Mouse (Mus musculus): ENCODE data around the gene Grik5. TPM values are rescaled to one million over a fixed set of nuclear protein-coding genes. Genes with fewer than 3 reads are reported as not detected.

Gene Grik5
- polyA plus RNA-seq (2021), result 49.5 TPM

GRCm38 (mm10) chr7:25071979-25072715 lies at the start of gene Grik5, which contains the start of gene Zfp574:
Gene Grik5, minus strand, starts transcription at chr7:25072346.
Gene Zfp574, plus strand, starts transcription at chr7:25072567.
- DNase-seq (ENCODE audit: low read depth, low spot score), result no peak
- TF ChIP-seq CTCF (IDR thresholded peaks at IDR 0.05), result no peak

DNA sequence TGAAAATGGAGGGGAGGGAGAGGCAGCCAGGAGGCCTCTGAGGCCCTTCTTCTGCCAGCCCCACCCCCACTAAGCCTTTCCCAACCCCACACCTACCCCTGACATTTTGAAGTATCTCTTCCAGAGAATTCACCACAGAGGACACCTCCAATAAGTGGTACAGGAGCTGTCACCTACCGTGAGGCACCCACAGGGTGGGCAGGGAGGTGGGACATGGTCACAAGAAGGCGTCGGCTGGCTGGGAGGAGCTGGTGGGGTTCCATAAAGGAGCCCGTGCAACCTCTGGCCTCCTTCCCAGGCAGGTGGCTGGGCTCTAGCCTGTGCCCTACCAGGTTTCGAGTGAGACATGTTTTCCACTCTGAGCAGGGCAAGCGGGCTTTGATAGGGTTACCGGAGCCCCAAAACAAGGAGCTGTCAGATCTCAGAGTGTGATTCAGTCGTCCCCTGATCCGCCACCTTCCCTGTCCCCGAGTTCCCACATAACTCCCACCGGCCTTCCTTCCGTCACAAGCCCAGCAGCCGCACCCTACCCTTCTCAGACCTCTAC lies 49.2 kb upstream of the Grik5 start:
- ChIA-PET POLR2A (no interaction called here), CTCF (no interaction called here)
- in situ Hi-C loops (cut with MboI; ENCODE audit: low pct_unique_long_range_greater_than_20kb), result no loop called here
- ATAC-seq (no peak), DNase-seq (ENCODE audit: low read depth, low spot score) (no peak)
- peaks cover 7% of the 10 kb centered on the region for H3K27me3 ChIP-seq
- no peak for TF ChIP-seq CTCF (IDR thresholded peaks at IDR 0.05)

More at GRCm38 (mm10) chr7:25071979-25072715, at the start of gene Grik5, which contains the start of gene Zfp574:
- no peak for ATAC-seq
- in situ Hi-C loops (cut with MboI; ENCODE audit: low pct_unique_long_range_greater_than_20kb), result no loop called here
- POLR2A ChIA-PET, result no interaction called here
- no peaks in the 10 kb centered on the region for H3K27me3 ChIP-seq
- CTCF ChIA-PET, result no interaction called here

DNA sequence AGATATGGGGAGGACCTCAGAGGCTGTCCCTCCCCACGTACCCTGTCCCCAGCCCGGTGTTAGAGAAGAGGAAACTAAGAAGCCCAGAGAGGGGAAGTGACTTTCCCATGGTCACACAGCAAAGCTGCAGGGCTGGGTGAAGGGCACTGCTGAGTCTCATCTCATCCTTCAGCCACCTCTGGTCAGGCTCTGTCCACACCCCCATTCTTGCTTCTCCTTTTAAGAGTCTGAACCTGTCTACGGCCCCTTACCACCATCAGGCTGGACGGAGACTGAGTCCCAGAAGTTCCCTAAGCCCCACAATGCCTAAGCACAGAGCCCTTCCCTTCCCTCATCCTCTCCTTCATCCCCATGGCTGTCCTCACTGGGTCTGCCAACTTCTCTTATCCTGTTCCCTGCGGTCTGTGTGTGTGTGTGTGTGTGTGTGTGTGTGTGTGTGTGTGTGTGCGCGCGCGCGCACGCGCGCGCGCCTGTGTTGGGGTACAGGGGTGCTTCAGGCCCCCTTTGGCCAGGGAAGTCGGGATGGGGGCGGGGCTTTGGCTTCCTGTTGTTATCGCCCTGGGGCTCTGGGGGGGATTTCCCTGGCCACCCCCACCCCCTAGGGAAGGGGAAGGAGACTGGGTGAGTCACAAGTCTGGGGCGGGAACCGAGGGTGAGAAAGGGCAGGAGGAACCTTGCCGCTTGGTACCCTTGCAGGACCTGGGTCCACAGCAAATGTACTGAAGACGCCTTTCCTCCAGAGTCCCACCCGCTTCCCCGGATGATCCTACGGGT lies 48.1 kb upstream of the Grik5 start:
- ChIA-PET CTCF (no interaction called here), POLR2A (no interaction called here)
- no peak for ATAC-seq
- TF ChIP-seq CTCF (IDR thresholded peaks at IDR 0.05), result no peak
- no peak for DNase-seq (ENCODE audit: low read depth, low spot score)
- H3K27me3 ChIP-seq, result peaks cover 9% of the 10 kb centered on the region
- in situ Hi-C loops (cut with MboI; ENCODE audit: low pct_unique_long_range_greater_than_20kb), result no loop called here

GRCm38 (mm10) chr7:25112956-25113603 lies 40.9 kb upstream of the Grik5 start:
- in situ Hi-C loops (cut with MboI; ENCODE audit: low pct_unique_long_range_greater_than_20kb), result no loop called here
- POLR2A ChIA-PET, result no interaction called here
- CTCF ChIA-PET, result no interaction called here
- peaks cover 31% of the 10 kb centered on the region for H3K27me3 ChIP-seq
- TF ChIP-seq CTCF (IDR thresholded peaks at IDR 0.05), result no peak
- DNase-seq (ENCODE audit: low read depth, low spot score), result no peak
- ATAC-seq, result no peak

DNA sequence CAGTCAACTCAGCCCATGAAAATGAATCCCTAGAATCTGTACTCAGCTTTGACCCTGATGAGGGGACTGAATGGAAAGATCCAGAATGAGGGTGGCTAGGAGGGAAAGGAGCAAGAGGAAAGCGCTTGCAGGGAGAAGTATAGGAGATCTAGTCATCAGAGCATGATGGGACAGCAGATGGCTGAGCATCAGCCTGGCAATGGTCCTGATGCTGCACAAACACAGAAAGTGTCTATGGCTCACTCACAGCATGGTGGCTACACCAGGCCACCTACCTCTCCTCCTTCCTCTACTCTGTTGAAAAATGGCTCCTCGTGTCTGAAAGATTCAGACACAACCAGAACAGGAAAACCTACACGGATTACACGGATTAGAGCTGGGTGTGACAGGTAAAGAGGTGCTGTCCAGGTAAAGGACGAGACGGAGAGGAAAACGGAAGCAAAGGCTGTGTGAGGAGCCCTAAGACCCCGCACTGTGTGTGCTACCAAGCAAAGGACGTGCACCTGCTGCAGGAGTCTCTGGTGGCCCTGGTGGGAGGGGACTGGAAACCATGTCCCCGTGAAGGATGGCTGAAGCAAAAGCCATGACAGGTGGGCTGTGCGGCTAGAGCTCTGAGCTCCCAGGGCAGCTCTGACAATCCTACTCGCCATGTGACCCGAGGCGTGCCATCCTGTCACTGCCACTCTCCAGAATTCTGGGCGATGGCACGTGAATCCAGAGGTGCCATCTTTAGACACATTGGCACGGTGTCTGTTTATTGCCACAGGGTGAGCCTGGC lies 40.2 kb upstream of the Grik5 start:
- ChIA-PET CTCF (no interaction called here), POLR2A (no interaction called here)
- no peak for DNase-seq (ENCODE audit: low read depth, low spot score)
- TF ChIP-seq CTCF (IDR thresholded peaks at IDR 0.05), result no peak
- peaks cover 31% of the 10 kb centered on the region for H3K27me3 ChIP-seq
- ATAC-seq, result no peak
- in situ Hi-C loops (cut with MboI; ENCODE audit: low pct_unique_long_range_greater_than_20kb), result no loop called here

GRCm38 (mm10) chr7:25110336-25110735 lies 38.2 kb upstream of the Grik5 start:
- in situ Hi-C loops (cut with MboI; ENCODE audit: low pct_unique_long_range_greater_than_20kb), result no loop called here
- CTCF ChIA-PET, result interaction anchor here (1.5 kb wide), 1 partner anchor 16 kb away, joined by 5 read pairs; no protein-coding TSS in a partner anchor
- POLR2A ChIA-PET, result interaction anchor here (0.6 kb wide), 1 partner anchor 19 kb away, joined by 3 read pairs; no protein-coding TSS in a partner anchor
- no peak for TF ChIP-seq CTCF (IDR thresholded peaks at IDR 0.05)
- ATAC-seq (no peak), DNase-seq (ENCODE audit: low read depth, low spot score) (no peak)
- peaks cover 26% of the 10 kb centered on the region for H3K27me3 ChIP-seq

DNA sequence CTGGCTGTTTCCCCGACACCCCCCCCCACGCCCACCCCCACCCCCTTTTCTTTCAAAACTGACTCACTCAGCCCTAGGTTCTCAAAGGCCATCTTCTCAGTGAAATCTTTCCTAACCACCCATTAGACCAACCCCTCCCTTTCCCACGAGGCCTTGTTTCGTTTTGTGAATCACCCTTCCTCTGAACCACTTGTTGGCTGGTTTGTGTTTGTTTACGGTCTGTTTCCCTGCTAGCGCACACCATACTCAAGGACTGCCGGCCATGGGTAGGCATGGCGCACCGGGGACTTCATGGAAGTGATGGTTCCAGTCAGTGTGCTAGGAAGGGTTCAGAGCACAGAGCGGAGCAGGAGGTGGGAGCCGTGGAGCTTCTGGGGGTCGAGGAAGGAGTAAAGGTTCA lies 37.2 kb upstream of the Grik5 start:
- ATAC-seq (no peak), DNase-seq (ENCODE audit: low read depth, low spot score) (no peak)
- in situ Hi-C loops (cut with MboI; ENCODE audit: low pct_unique_long_range_greater_than_20kb), result no loop called here
- H3K27me3 ChIP-seq, result peaks cover 18% of the 10 kb centered on the region
- ChIA-PET CTCF (no interaction called here), POLR2A (no interaction called here)
- TF ChIP-seq CTCF (IDR thresholded peaks at IDR 0.05), result no peak

GRCm38 (mm10) chr7:25106790-25107502 lies 34.8 kb upstream of the Grik5 start:
- CTCF ChIA-PET, result interaction anchor here (1.2 to 2.2 kb wide), 4 partner anchors 13 to 81 kb away, joined by 3 to 11 read pairs (median 4); no protein-coding TSS in a partner anchor
- ATAC-seq (no peak), DNase-seq (ENCODE audit: low read depth, low spot score) (no peak)
- TF ChIP-seq CTCF (IDR thresholded peaks at IDR 0.05), result no peak
- in situ Hi-C loops (cut with MboI; ENCODE audit: low pct_unique_long_range_greater_than_20kb), result no loop called here
- H3K27me3 ChIP-seq, result peaks cover 18% of the 10 kb centered on the region
- POLR2A ChIA-PET, result no interaction called here

DNA sequence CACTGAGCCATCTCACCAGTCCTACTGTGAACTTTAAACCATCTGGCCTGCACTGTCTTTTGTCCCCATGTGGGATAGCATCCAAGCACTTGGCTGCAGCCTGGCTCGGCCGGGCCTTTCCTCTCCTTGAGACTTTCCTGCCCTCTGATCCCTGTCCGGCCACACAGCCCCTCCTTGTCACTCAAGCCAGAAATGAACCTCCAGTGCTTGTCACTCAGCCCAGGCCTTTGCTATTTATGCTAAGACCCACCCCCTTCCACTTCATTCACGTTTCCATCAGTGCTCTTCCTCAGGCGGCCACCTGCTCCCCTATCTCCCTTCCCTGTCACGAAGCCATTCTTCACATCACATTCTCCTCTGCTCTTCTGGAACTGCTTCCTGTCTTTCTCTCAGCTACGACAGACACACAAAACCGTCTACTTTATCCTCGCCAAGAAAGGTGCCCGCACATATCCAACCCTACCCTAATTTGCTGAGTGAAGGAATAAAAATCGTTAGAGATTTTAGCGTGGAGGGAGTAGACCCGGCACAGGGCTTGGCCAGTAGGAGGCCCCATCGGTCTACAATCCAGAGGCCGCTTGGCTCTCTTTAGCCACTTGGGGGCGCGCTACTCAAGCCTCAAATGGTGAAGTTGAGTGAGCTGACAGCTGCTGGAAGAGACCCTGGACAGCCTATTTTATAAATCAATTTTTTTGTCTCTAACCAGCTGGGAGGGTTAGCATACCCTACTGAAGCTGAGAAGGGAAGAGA lies 33.4 kb upstream of the Grik5 start:
- CTCF ChIA-PET, result interaction anchor here (0.7 to 2.2 kb wide), 8 partner anchors 12 to 303 kb away, joined by 3 to 11 read pairs (median 3); partner anchors contain the start of gene Pou2f2
- ATAC-seq, result peak; percentile 57
- in situ Hi-C loops (cut with MboI; ENCODE audit: low pct_unique_long_range_greater_than_20kb), result no loop called here

More for the DNA sequence above, 33.4 kb upstream of the Grik5 start:
- peaks cover 20% of the 10 kb centered on the region for H3K27me3 ChIP-seq
- TF ChIP-seq CTCF (IDR thresholded peaks at IDR 0.05), result peak; percentile 99
- no peak for DNase-seq (ENCODE audit: low read depth, low spot score)
- POLR2A ChIA-PET, result no interaction called here
